Comparison of ENCODE assay signal across 23 mouse cellular contexts in the genomic region with DNA sequence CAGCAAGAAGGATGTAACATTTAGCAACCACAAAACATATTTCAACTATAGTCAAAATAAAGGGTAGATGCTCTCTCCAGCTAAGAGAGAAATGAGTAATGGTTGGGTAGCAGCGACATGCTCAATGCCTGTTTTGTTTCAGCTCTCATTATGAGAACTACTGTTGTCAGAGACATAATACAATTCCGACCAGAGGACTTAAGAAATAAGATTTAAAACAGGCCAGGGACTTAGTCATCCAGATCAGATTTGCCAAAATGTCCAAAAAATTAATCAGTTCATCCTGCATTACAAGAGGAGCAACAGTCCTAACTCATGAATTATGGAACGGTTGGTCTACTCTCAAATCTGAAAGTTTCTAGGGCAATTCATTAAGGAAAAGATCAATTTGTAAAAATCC.
DNase-seq lines count a peak whose midpoint lies in the region; ATAC-seq lines count a peak whose summit lies in the region.
"Had no signal": no experiment of that assay in that cellular context is flagged by ENCODE, and none has a peak within 500 bp of the region (broad histone marks: within the 10 kb centered on the region; RNA-seq: fewer than 3 reads in every experiment).

No protein-coding gene starts in this region.

- no peak overlapping the region for H3K27ac ChIP-seq in embryonic facial prominence, embryonic 14.5 days (replicated peaks; ENCODE audit: low read depth, low read length)
- H3K27ac ChIP-seq in embryonic facial prominence, embryonic 10.5 days (replicated peaks), result no peak overlapping the region
- no peak overlapping the region for H3K27ac ChIP-seq in forebrain, embryonic 15.5 days (replicated peaks)
- H3K27ac ChIP-seq: embryonic facial prominence, embryonic 12.5 days; embryonic facial prominence, embryonic 15.5 days; forebrain, embryonic 13.5 days had no signal

- H3K4me3 ChIP-seq in embryonic facial prominence, embryonic 14.5 days (ENCODE audit: low read depth, low read length), result no peak overlapping the region
- no peak overlapping the region for H3K4me3 ChIP-seq in embryonic facial prominence, embryonic 10.5 days
- H3K4me3 ChIP-seq in forebrain, embryonic 15.5 days, result no peak overlapping the region
- H3K4me3 ChIP-seq: embryonic facial prominence, embryonic 12.5 days; embryonic facial prominence, embryonic 15.5 days; erythroblast, embryonic 14.5 days; forebrain, embryonic 13.5 days had no signal

- no peak overlapping the region for H3K4me2 ChIP-seq in embryonic facial prominence, embryonic 14.5 days (ENCODE audit: low read depth, low read length)
- no peak overlapping the region for H3K4me2 ChIP-seq in forebrain, embryonic 15.5 days (replicated peaks)
- H3K4me2 ChIP-seq: embryonic facial prominence, embryonic 12.5 days; embryonic facial prominence, embryonic 15.5 days; forebrain, embryonic 13.5 days had no signal

- H3K4me1 ChIP-seq in embryonic facial prominence, embryonic 14.5 days (ENCODE audit: control insufficient read depth, insufficient read depth, low read length), result no peaks in the 10 kb centered on the region; the same call in 1 of the 2 replicates
- H3K4me1 ChIP-seq in embryonic facial prominence, embryonic 10.5 days, result no peaks in the 10 kb centered on the region
- H3K4me1 ChIP-seq in forebrain, embryonic 15.5 days, result no peaks in the 10 kb centered on the region
- H3K4me1 ChIP-seq: embryonic facial prominence, embryonic 12.5 days; forebrain, embryonic 13.5 days had no signal

- WGBS in embryonic facial prominence, embryonic 14.5 days, result 62% methylated on average over 3 of the region's 3 CpGs
- WGBS in embryonic facial prominence, embryonic 10.5 days, result 82% methylated on average over 3 of the region's 3 CpGs
- WGBS in forebrain, embryonic 15.5 days, result 76% methylated on average over 3 of the region's 3 CpGs

- H3K9ac ChIP-seq in embryonic facial prominence, embryonic 14.5 days (ENCODE audit: low read depth, low read length), result no peak overlapping the region
- H3K9ac ChIP-seq in forebrain, embryonic 15.5 days (replicated peaks), result no peak overlapping the region
- H3K9ac ChIP-seq: embryonic facial prominence, embryonic 12.5 days; embryonic facial prominence, embryonic 15.5 days; forebrain, embryonic 13.5 days had no signal

- H3K36me3 ChIP-seq in embryonic facial prominence, embryonic 14.5 days (ENCODE audit: control insufficient read depth, insufficient read depth, low read length), result no peaks in the 10 kb centered on the region
- H3K36me3 ChIP-seq in embryonic facial prominence, embryonic 10.5 days (replicated peaks), result no peaks in the 10 kb centered on the region
- H3K36me3 ChIP-seq in forebrain, embryonic 15.5 days, result no peaks in the 10 kb centered on the region
- H3K36me3 ChIP-seq: embryonic facial prominence, embryonic 12.5 days; embryonic facial prominence, embryonic 15.5 days; G1E had no signal

- peak; percentile 22 for DNase-seq in embryonic facial prominence, embryonic 14.5 days (ENCODE audit: low spot score)
- DNase-seq in embryonic facial prominence, embryonic 10.5 days (ENCODE audit: low spot score), result no peak
- DNase-seq in NIH3T3 (ENCODE audit: low read depth), result peak; percentile 2
- no peak for DNase-seq in adrenal gland, adult 18-20 months (ENCODE audit: low spot score in 2 of 2)
- DNase-seq: adrenal gland, adult 8-10 months; adrenal gland, postnatal 14 days; adrenal gland, postnatal 36 days; B cell, adult 2 months; cerebellum, adult 11-12 months; cerebellum, adult 2 months; cerebellum, adult 9-10 months; cerebellum, postnatal 10 days; cerebellum, postnatal 36 days; embryo, embryonic 11 days had no signal

- no peaks in the 10 kb centered on the region for H3K9me3 ChIP-seq in embryonic facial prominence, embryonic 14.5 days (ENCODE audit: control insufficient read depth, low read length)
- H3K9me3 ChIP-seq in embryonic facial prominence, embryonic 10.5 days, result no peaks in the 10 kb centered on the region
- H3K9me3 ChIP-seq in forebrain, embryonic 15.5 days, result no peaks in the 10 kb centered on the region
- H3K9me3 ChIP-seq: embryonic facial prominence, embryonic 12.5 days; embryonic facial prominence, embryonic 15.5 days; forebrain, embryonic 13.5 days had no signal

- no peaks in the 10 kb centered on the region for H3K27me3 ChIP-seq in embryonic facial prominence, embryonic 14.5 days (replicated peaks; ENCODE audit: control insufficient read depth, insufficient read depth, low read length)
- no peaks in the 10 kb centered on the region for H3K27me3 ChIP-seq in embryonic facial prominence, embryonic 10.5 days (replicated peaks; ENCODE audit: low read depth, poor library complexity, severe bottlenecking)
- H3K27me3 ChIP-seq in forebrain, embryonic 15.5 days, result no peaks in the 10 kb centered on the region
- H3K27me3 ChIP-seq: CH12.LX; embryonic facial prominence, embryonic 12.5 days; embryonic facial prominence, embryonic 15.5 days; forebrain, embryonic 13.5 days had no signal

- ATAC-seq in embryonic facial prominence, embryonic 14.5 days (ENCODE audit: low read depth), result no peak
- ATAC-seq in forebrain, embryonic 15.5 days (replicated peaks), result no peak
- ATAC-seq: CD4-positive, CD25-positive, alpha-beta regulatory T cell, adult 4 months; forebrain, embryonic 13.5 days; forebrain, embryonic 16.5 days had no signal

Comparison
In these comparisons a context has a peak if more than half of its experiments do, and no peak if none do; other contexts are left out.
1. DNase-seq: peak in embryonic facial prominence, embryonic 14.5 days (single experiment) and NIH3T3 (single experiment); none in embryonic facial prominence, embryonic 10.5 days (single experiment) and adrenal gland, adult 18-20 months (0 of 2).